Mouse (Mus musculus) monocyte, adult 59 days (primary cell): ENCODE measurements around the gene Syt16. TPM values are rescaled to one million over a fixed set of nuclear protein-coding genes. Genes with fewer than 3 reads are reported as not detected.

Experiments
- total RNA-seq, 2 experiments: library from RNA; stranded (reverse); gene quantifications; one replicate each; pipeline ENCODE4 v1.2.4; 2023

The Syt16 gene
- total RNA-seq: not detected

DNA sequence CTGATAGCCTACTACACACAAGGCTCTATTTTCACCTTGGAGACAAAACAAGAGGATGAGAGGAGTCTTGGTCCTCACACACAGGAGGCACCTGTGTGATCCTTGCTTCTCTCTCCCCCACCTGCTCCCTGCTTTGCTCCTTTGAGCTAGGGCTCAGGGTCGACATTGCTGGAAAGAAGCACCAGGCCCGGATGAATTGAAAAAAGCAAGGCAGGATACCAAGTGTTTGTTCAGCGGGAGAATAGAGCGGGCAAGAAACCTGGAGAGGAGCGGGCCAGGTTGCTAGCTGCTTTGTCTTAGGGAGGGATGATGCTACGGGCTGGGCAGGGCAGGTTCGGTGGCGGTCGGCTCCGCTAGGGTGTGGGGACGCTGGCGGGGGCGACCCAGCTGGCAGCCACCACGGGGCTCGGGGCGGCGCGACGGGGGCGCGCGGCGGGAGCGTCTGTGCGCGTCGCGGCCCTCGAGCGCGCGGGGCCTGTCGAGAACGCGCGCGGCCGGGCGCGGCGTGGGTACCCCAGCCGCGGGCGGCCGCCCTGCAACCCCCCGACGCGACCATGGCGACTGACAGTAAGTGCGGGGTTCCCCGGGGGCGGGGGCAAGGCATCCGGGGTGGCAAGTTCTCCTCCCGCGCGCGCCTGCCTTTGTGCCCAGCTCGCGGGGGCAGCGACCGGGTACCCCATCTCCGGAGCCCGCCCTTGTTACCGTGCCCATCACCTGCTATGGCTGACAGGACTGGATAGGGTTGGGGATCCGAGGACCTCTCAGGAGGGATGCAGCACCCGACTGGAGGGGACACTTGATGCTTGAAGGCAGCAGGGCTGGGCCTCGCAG, at the start of gene Syt16:
Syt16 (plus strand) TSS at position 365 of the 831 bp plus-strand sequence.

DNA sequence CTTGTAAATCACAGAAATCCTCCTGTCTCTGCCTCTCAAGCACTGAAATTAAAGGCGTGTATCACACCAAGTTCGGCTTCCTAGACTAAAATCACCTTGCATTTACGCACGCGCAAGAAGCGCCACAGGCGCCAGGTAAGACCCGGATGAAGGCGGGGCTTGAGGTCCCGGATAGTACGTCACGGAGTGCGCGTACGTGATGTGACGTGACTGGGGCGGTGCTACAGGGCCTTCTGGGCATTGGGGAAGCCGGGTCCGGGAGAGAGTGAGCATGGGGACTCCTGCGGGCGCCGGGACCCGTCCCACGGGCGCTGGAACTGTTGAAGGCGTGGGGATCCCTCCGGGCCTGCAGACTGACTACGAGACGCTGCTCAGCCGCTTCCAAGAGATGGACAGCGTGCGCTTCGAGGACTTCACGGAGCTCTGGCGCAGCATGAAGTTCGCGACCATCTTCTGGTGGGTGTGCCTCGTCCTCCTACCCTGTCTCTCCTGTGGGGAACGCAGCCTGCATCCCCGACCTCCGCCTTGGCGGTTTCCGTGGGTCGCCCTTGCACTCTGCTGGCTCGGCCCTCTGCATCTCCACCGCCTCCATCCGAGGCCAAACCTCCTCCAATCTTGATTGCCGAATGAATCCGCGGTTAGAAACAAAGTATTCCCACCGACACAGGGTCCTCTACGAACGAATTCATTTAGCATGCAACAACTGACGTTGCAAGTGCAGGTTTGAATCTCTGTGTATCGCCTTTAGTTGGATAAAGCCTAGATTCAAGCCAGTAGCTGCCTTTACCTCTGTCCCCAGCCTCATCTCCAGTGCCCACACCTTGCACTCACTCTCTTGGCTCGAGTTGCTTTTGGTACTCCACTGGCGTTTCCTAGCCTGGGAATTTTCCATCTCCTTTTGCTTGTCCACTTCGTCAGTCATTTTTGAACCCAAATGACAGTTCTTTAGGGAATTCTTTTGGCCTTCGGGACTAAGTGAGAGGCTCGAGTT, 32.9 kb upstream of the Syt16 start, which contains the start of gene Snapc1:
Snapc1 (plus strand) TSS at position 191 of the 991 bp plus-strand sequence.

DNA sequence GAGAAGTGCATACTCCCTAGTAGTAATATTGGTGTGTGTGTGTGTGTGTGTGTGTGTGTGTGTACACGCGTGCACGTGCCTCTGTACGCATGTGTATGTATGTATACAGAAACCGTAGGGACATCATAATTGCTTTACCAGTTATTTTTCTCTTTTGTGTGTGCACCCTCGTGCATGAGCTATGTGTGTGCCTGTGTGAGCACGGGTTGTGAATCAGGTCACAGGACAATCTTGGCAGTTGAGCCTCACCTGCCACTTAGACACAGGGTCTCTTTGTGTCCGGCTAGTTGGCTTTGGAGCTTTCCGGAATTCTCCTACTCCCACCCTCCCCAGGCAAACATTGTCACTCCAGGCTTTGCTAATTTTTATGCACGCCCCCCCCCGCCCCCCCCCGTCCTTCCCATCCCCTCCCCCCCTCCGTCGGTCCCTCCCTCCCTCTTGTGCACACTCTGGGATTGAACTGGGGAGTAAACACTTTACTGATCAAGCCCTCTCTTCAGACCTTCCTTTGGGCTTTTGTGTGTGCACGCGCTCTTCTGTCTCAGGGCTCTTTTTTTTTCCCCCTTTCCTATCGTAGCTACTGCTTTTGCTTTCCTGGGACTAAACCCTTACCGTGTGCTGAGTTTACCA, 319.0 kb downstream of the Syt16 start, which contains the start of gene Gm11042:
Gm11042 (minus strand) TSS at position 51 of the 630 bp plus-strand sequence.

Other genes with a start within 250 kb of the Syt16 start
- gene Hif1a, start 96.3 kb upstream of the Syt16 start, total RNA-seq: 100 to 1,000 TPM in 1 of 2 experiments, 10 to 100 TPM in 1; 95.2 to 115 TPM
- gene Gm49321, start 60.0 kb upstream of the Syt16 start, total RNA-seq: 10 to 100 TPM in 1 of 2 experiments, 1 to 10 TPM in 1; 6.0 to 12.1 TPM
- gene Snapc1, start 33.2 kb upstream of the Syt16 start, total RNA-seq: 10 to 100 TPM; 20.3 to 28.1 TPM